Mouse (Mus musculus) testis, postnatal 10 days (tissue): ENCODE measurements around the gene Oprl1.
A peak's percentile ranks its signal among the peaks of the same experiment; 100 is the strongest.

Experiments used
- DNase-seq: peaks from one replicate; pipeline ENCODE4 v3.0.0; 2021; ENCODE audit warnings: low spot score

Gene Oprl1

DNA sequence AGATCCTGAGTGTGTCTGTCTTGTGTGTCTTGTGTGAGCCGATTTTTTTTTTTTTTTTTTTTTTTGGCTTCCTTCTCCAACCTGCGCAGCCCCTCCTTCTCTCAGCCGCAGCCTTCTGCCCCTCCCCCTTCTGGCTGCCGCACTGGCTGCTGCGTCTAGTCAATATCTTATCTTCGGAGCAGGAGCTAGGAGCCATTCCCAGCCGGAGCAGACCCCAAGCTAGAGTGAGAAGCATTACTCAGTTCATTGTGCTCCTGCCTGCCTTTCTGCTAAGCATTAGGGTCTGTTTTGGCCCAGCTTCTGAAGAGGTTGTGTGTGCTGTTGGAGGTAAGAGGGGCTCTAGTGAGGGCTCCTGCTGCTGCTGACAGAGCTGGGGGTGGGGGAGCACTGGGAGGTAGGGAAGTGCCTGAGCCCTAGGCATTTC lies at the start of gene Oprl1:
Gene Oprl1 (plus strand): TSS at position 114 of the 424 bp plus-strand sequence.
- no peak for DNase-seq

DNA sequence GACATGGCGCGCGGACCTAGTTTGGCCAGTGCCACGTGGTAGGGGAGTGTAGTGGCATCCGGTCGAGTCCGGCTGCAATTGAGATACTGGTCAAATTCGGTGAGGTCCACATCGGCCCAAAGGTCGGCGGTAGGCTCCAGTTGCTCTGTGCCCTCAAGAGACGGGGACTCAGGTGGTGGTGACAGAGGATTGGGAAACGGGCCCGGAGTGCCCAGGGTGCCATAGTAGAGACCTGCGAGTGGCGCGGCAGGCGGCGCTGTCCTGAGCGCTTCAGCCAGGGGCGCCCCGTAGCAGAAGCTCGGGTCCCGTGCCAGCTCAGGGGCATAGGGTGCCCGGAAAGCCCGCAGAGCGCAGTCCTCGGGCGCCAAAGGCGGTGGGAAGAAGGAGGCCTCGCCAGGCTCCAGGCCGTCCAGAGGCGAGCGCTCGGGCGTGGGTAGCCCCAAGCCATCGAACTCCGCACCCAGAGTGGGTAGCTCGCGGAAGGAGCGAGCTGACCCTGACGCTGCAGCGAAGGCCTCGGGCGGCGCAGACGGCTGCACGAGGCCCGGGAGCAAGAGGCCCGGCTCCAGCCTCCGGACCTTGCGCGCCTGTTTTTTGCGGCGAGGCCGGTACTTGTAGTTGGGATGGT lies 44.4 kb upstream of the Oprl1 start:
- DNase-seq: peak; percentile 62

DNA sequence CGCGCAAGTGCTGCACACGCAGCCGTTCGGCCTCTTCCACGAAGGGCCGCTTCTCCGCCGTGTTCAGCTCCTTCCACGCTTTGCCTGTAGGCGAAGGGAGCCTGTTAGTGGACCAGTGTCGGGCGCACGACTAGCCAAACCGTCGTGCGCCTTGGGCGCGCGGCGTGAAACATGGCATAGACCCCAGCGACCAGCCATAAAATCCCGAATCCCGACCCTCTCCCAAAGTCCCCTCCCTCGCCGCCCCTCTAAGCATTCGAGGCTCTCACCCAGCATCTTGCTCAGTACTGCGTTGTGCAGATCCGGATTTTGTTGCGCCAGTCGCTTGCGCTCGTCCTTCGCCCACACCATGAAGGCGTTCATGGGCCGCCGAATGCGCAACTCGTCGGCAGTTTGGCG lies 43.9 kb upstream of the Oprl1 start:
- peak; percentile 53 for DNase-seq

DNA sequence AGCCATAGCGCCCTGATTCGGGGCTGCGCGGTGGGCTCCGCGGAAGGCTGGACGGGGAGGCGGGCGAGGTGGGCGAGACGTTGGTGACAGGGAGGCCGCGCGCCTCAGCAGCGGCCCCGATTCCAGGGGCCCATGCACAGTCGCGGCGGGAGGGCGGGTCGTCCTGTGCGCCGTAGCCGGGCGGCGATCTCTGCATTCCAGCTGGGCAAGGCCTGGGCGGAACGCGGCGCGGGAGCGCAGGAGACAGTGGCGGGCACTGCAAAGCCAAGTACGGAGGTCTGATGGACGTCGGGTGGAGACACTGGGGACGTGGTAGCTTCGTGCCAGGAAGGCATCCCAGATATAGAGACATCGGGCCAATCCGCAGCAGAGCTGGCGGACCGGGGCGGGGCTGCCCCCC lies 43.5 kb upstream of the Oprl1 start, which contains the start of gene Sox18:
Gene Sox18 (minus strand): TSS at position 315 of the 400 bp plus-strand sequence.
- DNase-seq: peak; percentile 67

DNA sequence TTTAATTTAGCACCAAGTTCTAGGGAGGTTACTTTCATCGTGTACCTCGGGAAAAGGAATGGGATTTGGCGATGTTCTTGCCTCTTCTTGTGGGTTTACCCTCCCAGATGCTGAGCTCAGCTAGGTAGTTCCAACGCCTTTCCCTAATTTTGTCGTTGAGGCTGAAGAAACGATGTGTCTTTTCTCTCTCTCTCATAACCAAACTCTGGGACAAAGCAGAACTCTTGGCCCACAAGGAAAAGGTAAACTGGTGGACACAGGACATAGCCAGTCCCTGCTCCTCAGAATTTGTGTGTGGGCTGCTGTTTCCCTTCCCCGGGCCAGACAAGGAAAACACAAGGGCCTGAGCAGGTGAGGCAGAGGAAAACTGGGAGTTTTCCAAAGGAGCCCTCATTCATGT lies 42.8 kb upstream of the Oprl1 start:
- peak; percentile 42 for DNase-seq

DNA sequence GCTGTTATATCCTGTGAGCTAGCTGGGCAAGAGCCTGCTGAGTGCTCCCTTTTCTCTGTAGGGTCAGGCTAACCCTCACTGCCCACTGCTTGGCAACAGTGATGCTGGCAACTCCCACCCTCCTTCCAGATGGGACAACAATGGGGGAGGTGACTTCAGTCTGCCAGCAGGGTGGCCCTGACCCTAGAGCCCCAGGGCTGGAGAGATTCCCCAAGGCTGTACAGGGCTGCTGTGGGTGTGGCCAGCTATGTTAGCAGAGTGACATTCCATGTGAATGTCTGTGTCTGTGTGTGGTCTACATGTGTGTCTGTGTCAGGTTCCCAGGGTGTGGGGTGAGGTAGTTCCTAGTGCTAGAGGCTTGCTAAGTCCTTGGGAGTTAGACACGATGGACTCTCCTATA lies 41.3 kb upstream of the Oprl1 start:
- peak; percentile 75 for DNase-seq

DNA sequence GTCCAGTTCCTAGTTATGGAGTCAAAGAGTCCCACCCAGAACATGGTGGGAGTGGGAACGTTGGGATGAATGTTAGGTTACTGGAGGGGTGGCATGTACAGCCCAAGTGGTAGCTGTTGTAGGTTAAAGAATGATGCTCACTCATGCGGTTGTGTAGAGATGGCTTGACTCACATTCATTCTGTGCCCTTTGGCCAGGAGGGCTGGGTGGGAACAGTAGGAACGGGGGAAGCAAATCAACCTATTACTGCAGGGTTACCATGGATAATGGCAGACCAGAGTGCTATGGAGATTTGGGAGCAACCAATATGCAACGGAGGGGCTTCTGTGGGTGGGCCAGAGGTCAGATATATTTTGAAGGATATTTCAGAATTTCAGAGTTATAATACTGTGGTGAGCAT lies 39.9 kb upstream of the Oprl1 start:
- DNase-seq: no peak

DNA sequence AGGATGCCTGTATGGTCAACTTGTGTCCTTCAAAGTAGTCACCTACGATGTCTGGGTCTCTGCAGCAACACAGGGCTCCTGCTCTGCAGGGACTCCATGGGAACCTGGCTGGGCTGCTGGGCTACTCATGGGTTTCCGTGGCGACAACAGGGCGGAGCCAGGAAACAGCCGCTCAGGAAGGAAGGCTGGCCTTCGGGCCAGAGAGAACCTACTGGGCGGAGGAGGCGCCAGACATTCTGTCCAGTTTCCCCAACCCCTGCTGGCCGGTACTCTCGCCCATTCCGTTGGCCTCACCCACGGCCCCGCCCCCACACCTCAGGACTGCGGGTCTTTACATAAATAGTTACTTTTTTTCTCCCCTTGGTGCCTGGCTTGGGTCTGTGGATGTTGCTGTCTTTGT lies 39.4 kb upstream of the Oprl1 start:
- DNase-seq: peak; percentile 88

DNA sequence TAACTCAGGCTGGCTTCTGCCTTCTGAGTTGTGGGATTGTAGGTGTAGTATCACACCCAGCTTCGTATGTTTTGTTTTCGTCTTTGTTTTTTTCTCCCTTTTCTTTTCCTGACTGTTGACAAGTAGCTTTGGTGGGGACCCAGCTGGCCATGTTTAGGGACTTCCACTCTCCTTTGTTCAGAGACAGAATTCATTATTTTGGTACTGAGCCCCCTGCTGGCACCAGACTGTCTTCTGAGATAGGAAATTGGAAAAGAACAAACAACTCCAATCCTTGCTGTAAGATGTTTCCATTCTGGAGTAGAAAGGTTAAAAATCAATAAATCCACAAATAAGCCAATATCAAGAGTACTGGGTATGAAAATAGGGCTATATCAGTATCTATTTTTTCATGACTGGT lies 38.4 kb upstream of the Oprl1 start:
- no peak for DNase-seq

DNA sequence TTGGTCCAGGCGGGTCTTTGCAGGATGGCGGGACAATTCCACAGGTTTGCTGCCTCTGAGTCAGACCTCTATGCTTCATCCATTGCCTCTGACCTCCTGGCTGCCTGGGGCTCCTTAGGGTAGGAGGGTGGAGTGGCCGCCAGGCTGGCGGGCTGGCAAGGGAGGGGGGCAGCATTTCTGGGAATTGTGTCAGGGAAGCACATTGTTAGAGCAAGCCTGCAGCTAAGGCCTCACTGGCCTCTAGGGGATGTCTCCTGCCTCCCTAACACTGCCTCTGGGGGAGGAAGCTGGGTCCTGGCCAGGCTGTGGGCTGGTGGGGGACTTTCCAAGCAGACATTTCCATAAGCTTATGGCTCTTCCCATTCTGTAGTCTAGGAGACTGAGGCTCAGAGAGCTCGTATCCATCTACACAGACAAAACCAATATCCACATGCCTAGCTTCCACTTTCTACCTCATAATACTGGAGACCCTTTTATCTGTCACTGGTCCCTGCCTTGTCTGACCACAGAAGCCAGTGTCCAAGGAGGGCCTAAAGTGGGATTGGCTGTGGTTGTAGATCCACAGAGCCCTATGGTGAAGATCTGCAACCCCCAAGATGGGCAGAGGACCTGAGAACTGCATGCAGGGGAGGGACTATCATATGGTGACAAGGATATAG lies 37.6 kb upstream of the Oprl1 start:
- DNase-seq: no peak

DNA sequence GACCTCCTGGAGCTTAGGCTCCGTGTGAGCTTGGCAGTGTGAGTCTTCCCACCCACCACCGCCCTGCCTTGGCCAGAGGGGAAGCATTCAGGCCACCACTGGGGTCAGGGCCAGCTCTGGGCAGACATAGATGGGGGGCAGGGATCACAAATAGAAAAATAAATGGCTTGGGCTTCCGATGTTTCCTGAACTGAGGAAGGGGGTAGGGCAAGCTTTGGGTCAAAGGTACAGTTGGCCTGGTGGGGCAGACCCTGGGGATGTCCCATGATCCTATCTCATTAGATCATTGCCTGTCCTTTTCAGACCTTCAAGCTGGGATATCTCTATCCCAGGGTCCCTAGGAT lies 37.1 kb upstream of the Oprl1 start:
- DNase-seq: no peak

DNA sequence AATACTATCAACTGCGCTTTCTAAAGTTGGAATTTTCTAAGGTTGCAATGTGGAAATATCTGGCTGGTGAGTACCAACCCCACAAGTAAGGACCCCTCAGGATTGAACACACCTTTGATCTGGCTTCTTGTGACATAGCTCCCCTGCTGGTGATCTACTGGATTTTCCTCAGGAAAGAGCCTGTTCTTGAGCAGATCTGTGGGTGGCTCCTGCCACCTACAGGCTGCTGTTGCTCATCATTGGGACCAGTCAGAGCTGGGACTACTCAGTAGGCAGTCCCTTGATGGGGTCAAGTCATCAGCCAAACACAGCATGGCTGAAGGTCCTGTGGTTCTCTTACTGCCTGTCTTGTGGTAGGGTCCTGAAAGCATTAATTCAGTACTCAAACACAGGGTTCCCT lies 36.0 kb upstream of the Oprl1 start:
- peak; percentile 74 for DNase-seq

DNA sequence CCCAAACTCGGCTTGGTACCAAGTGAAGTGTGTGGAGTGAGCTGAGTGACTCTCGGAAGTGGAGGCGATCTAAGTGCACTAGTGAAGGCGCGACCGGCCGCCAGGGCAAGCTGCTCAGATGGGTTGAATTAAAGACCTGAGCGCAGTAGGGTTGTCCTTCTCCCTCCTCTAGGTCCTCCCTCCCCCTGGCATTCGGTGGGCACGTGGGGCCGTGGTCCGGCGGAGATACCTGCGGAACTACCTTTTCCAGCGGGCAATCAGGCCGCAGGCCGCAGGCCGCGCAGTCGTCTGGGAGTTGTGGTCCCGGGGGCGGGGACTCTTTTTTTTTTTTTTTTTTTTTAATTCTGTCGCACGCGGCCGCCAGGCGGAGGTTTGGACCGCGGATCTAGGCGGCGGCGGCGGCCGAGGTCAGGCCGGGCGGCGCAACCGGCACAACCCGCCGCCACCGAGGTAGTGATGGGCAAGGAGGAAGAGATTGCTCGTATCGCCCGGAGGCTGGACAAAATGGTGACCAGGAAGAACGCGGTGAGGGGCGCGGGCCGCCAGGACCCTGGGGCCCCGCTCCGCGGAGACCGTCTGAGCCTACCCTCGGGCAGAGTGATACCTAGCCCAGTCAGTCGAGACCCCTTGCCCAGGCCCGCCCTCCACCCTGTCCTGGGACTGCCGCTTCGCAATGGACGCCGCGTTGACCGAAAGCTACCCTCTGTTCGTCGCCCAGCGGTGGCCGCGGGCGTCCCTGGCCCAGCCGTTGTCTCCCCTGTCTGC lies 34.7 kb upstream of the Oprl1 start, which contains the start of gene Tcea2:
Gene Tcea2 (plus strand): TSS at position 360 of the 765 bp plus-strand sequence.
- DNase-seq: peak; percentile 75

DNA sequence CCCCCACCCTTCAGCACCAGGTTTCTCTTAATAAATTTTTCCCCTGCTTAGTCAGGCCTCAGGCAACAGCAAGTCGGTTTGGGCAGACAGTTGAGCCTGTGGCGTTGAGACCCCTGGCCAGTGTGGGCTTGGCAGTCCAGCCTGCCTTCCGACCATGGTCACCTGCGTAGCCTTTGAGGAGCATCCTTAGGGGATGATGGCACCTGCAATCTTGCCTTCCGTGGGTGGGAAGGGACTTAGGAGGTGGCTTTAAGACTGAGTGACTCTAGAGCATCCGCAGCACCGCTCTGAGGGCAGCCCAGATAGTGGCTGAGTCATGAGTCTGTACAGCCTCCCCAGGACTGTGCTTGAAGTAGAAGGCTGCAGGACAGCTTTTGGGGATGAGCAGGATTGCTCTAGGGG lies 34.1 kb upstream of the Oprl1 start:
- no peak for DNase-seq

DNA sequence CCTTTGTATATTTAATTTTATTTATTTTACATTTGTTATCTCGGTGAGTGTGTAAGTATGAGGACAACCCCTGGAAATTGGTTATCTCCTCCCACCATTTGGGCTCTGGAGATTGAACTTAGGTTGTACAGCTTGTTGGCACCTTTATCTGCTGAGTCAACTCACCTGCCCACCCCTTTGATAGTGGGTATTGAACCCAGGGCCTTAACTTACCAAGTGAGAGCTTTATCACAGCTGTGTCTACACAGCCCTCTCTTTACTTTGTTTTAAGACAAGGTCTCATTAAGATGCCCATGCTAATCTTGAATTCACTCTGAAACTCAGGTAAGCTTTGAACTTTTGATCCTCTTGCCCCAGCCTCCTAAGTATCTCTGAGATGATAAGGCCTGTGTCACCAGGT lies 32.8 kb upstream of the Oprl1 start:
- DNase-seq: no peak

DNA sequence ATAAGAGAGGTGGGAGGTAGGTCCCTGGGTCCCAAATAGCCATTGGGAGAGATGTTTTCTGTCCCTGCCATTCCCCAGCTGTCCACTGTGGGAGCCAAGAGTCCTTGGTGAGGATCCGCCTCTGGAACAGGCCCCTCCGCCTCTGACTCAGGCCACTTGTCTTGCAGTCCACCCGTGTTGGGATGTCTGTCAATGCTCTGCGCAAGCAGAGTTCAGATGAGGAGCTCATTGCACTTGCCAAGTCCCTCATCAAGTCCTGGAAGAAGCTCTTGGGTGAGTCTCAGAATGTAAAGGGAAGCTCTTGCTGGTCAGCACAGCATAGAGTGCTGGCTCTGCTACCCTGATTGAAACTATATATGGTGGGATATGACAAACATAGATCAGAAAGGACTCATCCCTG lies 31.4 kb upstream of the Oprl1 start:
- DNase-seq: peak; percentile 43

DNA sequence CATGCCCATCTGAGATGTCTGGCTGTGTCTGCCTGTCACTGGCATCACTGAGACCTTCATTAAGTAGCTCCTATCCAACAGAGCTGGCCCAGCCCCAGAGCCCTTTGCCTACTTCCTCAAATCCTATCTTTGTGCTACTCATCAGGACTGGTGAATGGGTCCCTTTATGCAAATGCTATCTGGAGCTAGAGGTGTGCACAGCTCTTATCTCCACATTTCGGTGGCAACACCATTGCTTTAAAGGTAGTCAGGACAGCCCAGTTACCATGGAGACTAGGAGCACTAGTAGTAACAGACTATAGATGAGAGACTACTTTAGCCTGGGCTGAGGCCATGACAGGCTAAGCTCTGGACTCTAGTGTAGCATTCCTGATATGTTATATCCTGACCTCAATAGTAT lies 30.1 kb upstream of the Oprl1 start:
- DNase-seq: no peak

DNA sequence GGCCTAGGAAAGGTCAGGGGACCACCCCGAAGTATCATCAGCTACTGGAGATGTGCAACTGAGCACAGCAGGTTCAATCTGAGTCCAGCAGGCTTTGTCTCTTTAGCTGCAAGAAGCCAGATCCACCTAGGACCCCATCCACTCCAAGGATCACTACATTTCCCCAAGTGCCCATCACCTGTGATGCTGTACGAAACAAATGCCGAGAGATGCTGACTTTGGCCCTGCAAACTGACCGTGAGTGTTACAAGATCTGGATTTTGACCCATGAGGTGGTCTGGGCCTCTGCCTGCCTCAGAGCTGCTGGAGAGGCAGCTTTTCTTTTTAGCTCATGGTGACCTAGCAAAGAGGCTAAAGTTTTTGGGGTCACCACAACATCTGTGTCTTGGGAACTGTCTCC lies 29.1 kb upstream of the Oprl1 start:
- no peak for DNase-seq

DNA sequence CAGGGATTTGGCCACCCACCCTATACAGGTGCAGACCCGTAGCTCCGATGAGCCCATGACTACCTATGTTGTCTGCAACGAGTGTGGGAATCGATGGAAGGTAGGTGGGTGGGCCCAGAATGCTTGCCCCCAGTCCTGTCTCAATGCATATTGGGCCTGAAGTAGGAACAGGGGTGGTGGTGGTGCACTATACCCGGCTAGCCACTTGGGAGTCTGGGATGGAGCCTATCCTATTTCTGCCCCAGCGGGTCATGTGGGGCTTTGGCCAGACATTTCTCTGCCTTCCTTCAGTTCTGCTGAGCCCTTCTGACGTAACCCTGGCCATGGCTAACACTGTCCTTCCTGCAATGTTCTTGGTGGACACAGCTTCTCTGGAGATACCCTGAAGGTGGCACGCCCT lies 27.2 kb upstream of the Oprl1 start:
- peak; percentile 32 for DNase-seq

DNA sequence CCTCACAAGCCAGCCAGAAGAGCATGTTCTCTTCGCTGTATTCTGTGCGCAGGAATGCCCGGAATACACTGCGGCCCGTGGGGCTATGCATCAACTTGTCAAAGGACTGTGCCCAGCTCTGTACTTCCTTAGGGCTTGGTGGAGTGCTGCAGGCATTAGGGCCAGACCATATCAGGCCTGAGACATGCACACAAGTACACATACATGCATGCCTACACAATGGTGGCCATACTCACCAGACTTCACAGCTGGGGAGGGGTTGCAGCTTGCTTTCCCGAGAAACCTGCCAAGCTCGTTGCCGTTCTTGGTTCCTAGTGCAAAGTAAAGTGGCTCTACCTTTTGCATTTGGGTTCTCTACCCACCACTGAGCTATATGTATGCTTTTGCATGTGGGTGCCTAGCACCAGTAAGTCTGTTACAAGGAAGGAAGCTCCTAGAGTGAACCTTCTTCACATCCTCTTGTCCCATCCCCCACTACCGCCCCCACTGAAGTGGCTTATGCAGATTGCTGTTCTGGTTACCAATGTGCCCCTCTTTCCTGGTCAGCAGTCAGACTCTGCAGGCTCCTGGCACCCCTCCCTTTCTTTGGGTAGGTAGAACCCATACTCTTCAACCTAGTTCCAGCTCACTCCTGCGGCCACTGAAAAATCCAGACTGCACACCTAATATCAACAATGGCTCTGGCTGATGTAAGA lies 25.2 kb upstream of the Oprl1 start:
- DNase-seq: peak; percentile 37

DNA sequence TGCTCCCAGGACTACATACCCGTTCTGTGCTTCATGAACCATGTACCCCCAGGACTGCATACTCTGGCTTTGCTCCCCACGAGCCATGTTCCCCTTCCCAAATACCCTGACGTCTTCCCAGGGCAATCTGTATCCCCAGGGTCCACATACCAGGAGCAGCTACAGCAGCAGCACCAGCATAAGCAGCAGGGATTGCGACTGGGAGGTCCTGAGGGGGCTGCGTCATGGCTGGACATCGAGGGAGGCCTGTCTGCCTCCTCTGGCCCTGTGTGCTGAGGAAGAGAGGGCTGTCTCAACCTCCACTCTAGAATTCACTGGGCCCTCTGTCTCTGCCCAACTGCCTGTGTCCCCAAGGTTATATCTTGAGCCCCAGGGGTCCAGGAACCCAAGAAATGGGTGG lies 23.7 kb upstream of the Oprl1 start:
- DNase-seq: no peak

DNA sequence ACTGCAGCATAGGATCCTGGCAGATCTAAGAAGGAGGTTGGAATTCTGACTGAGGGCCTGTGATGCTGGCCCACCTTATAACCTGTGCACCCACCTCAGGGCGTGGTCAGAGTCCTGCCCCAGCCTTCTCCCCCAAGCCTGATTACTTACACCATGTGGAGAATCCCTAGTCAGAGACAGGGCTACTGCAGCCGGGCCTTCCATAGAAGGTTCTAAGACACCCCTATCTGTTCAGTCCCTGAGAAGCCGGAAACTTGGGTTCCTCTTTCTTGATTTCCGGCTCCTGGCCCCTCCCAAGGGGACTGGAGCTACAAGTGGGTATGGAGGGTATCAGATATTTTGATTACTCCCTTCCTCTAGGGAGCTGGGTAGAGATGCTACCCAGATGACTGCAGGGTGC lies 23.2 kb upstream of the Oprl1 start:
- no peak for DNase-seq

DNA sequence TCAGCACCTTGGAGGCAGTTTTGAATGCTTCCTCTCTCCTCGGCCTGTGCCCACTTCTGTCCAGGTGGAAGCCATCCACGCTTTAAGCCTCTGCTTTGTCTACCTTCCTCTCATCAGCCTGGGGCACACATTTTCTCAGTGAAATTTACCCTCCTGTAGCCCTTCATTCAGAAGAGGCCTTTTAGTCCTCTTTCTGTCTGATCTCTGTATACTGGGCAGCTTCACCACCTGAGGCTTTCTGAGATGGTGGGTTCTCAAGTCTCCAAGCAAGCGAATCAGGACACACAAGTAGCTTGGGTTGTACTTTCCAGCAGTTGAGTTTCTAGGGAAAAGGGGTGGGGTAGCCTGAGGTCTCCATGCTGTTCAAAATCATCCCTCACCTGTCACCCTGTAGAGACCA lies 22.5 kb upstream of the Oprl1 start:
- no peak for DNase-seq
